Mouse (Mus musculus): ENCODE results near the gene Apbb2. TPM values are rescaled to one million over a fixed set of nuclear protein-coding genes. Genes with fewer than 3 reads are reported as not detected.

The Apbb2 gene
- total and polyA plus RNA-seq, 2 experiments from 2014 or later: 64.6 to 77.2 TPM

DNA sequence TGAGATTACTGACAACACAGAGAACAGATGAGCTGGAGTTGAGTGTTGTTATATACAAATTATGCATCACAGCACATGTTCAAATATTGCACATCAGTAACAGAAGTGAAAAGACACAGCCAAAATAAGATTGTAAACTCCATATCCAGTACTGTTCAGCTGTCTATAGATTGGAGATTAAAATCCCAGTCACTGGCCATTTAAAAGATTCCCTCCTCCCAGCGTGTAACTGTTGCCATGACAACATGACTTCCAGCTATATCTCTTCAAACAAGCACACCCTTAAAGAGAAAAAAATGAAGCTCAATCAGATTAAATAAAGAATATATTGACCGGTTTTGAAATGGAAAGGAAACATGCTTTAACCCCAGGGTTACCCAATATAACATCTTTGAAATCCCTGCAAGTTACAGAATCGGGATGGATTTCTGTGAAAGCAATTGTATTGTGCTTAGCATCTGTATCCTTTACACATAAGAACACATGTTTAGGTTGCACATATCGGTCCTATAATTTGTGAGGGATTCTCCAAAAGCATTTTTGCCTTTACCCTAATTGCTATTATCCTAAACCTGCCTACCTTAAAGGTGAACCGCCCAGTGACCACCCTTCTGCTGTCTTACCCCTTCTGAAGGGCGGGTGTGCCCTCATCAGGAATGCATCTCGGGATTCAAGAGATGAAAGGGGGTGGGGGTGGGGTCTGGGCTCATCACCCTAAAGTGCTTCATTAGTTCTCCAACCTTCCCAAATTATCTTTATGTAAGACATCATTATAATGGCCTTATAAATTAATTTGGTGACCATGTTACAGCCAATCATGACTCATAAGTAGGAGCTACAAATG is 202.7 kb downstream of the Apbb2 start:
- Histone ChIP-seq H3K4me3 (ENCODE audit: low read depth, low read length) (no peak overlapping the region), H3K36me3 (ENCODE audit: insufficient read depth) (no peaks in the 10 kb centered on the region), H3K9me3 (ENCODE audit: low read length) (no peaks in the 10 kb centered on the region), H3K27me3 (ENCODE audit: insufficient read depth, low read length) (no peaks in the 10 kb centered on the region), H3K4me2 (ENCODE audit: low read depth) (no peak overlapping the region), H3K9ac (no peak overlapping the region), H3K27ac (ENCODE audit: low read depth, low read length) (0 out of 2 replicates have a peak overlapping the region, but pooled peaks have one; percentile 6), H3K4me1 (ENCODE audit: insufficient read depth) (0 out of 2 replicates have a peak, but pooled peaks cover 12% of the 10 kb centered on the region)
- 38% methylated on average over 7 of the region's 7 CpGs for WGBS
- no peak for TF ChIP-seq CTCF (IDR thresholded peaks at IDR 0.05; ENCODE audit: low read depth)
- DNase-seq (peak; percentile 75), ATAC-seq (peak; percentile 65)

DNA sequence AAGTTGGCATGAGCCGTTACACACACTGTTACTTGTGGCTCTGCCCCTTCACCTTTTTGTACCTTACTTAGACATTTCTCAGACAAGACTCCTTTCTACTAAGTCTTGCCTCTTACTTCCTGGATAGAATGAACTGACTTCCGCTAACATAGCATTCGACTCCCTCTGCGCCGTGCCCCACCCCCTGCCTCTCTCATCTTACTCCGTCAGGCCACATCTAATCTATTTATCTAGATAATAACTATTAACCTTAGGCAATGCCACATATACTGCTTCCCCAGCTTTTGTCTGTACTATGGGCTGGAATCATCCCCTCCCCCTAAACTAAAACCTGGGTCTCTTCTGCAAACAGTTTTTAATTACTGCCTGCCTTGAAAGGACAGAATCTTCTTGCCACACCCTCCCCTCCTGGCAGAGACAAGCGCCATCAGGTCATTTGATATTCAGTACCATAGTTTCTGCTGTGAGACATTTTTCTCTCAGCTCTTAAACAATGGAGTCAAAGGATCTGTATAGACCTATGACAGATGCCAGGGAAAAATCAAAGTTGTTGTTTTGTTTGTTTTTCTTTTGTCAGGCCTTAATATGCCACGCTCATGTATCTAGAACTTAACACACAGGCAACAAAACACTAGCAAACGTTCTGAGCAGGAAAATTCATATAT is 203.4 kb downstream of the Apbb2 start:
- H3K27ac ChIP-seq (ENCODE audit: low read depth, low read length): peak overlapping the region; percentile 30; the same call in 1 of the 2 replicates
- ATAC-seq (peak; percentile 16), DNase-seq (no peak)
- no peak for TF ChIP-seq CTCF (IDR thresholded peaks at IDR 0.05; ENCODE audit: low read depth)
- H3K4me2 ChIP-seq (ENCODE audit: low read depth): no peak overlapping the region
- H3K9me3 ChIP-seq (ENCODE audit: low read length): no peaks in the 10 kb centered on the region
- H3K4me3 ChIP-seq (ENCODE audit: low read depth, low read length): no peak overlapping the region
- H3K36me3 ChIP-seq (ENCODE audit: insufficient read depth): no peaks in the 10 kb centered on the region
- no peaks in the 10 kb centered on the region for H3K27me3 ChIP-seq (ENCODE audit: insufficient read depth, low read length)
- 0 out of 2 replicates have a peak, but pooled peaks cover 12% of the 10 kb centered on the region for H3K4me1 ChIP-seq (ENCODE audit: insufficient read depth)
- 55% methylated on average over 9 of the region's 9 CpGs for WGBS
- no peak overlapping the region for H3K9ac ChIP-seq

DNA sequence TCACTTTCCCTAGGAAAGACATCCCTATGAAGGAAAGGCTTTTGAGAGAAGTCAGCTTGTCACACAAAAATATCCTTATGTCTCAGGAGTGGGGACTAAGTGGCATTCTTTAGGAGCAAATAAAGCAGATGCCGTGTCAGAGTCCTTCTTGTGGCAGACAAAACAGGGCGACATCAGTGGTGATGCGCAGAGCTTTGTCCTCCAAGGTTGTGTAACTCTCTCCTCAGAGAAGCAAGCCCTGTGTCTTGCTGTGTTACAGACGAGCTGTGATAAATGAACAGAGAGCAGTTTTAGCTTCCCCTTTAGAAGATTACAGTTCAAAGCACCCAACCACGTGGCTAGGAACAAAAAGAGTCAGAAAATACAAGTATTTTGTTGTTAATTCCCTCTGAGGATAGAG is 205.2 kb downstream of the Apbb2 start:
- 0 out of 2 replicates have a peak, but pooled peaks cover 12% of the 10 kb centered on the region for H3K4me1 ChIP-seq (ENCODE audit: insufficient read depth)
- H3K4me2 ChIP-seq (ENCODE audit: low read depth): no peak overlapping the region
- peak; percentile 12; the same call in 1 of the 2 replicates for ATAC-seq
- peak overlapping the region; percentile 73 for H3K27ac ChIP-seq (ENCODE audit: low read depth, low read length)
- no peak for TF ChIP-seq CTCF (IDR thresholded peaks at IDR 0.05; ENCODE audit: low read depth)
- no peaks in the 10 kb centered on the region for H3K36me3 ChIP-seq (ENCODE audit: insufficient read depth)
- no peaks in the 10 kb centered on the region for H3K9me3 ChIP-seq (ENCODE audit: low read length)
- H3K9ac ChIP-seq: 0 out of 2 replicates have a peak overlapping the region, but pooled peaks have one; percentile 14
- no peak for DNase-seq
- 36% methylated on average over 5 of the region's 5 CpGs for WGBS
- no peaks in the 10 kb centered on the region for H3K27me3 ChIP-seq (ENCODE audit: insufficient read depth, low read length)
- no peak overlapping the region for H3K4me3 ChIP-seq (ENCODE audit: low read depth, low read length)

GRCm38 (mm10) chr5:66412821-66413220 is 205.8 kb downstream of the Apbb2 start:
- TF ChIP-seq CTCF (IDR thresholded peaks at IDR 0.05; ENCODE audit: low read depth): no peak
- Histone ChIP-seq H3K27me3 (ENCODE audit: insufficient read depth, low read length) (no peaks in the 10 kb centered on the region), H3K4me3 (ENCODE audit: low read depth, low read length) (no peak overlapping the region), H3K9me3 (ENCODE audit: low read length) (no peaks in the 10 kb centered on the region), H3K4me2 (ENCODE audit: low read depth) (no peak overlapping the region), H3K27ac (ENCODE audit: low read depth, low read length) (peak overlapping the region; percentile 73), H3K36me3 (ENCODE audit: insufficient read depth) (no peaks in the 10 kb centered on the region), H3K4me1 (ENCODE audit: insufficient read depth) (0 out of 2 replicates have a peak, but pooled peaks cover 12% of the 10 kb centered on the region), H3K9ac (0 out of 2 replicates have a peak overlapping the region, but pooled peaks have one; percentile 14)
- ATAC-seq (peak; percentile 32; the same call in 1 of the 2 replicates), DNase-seq (no peak)
- WGBS: 61% methylated on average over 3 of the region's 3 CpGs

DNA sequence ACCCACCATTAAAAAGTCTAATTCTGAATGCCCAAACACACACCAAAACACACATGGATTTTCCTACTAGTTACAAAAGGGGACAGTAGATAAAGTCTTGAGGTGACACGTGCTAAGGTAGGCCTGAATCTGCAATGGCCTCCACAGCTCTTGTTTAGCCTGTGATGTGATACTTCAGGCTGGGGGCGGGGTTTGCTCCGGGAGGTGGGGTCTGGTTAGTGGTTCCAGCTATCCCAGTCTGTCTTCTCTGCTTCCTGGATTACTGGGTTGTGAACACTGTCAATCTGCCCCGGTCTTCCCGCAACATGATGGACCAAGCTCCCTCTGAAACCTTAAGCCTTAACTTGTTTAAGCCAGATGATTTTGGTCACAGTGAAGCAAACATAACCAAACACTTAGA is 210.0 kb downstream of the Apbb2 start:
- DNase-seq: no peak
- Histone ChIP-seq H3K9ac (no peak overlapping the region), H3K4me1 (ENCODE audit: insufficient read depth) (0 out of 2 replicates have a peak, but pooled peaks cover 4% of the 10 kb centered on the region), H3K4me3 (ENCODE audit: low read depth, low read length) (no peak overlapping the region), H3K27ac (ENCODE audit: low read depth, low read length) (no peak overlapping the region), H3K4me2 (ENCODE audit: low read depth) (no peak overlapping the region), H3K27me3 (ENCODE audit: insufficient read depth, low read length) (no peaks in the 10 kb centered on the region), H3K36me3 (ENCODE audit: insufficient read depth) (no peaks in the 10 kb centered on the region), H3K9me3 (ENCODE audit: low read length) (no peaks in the 10 kb centered on the region)
- ATAC-seq: no peak
- 87% methylated on average over 5 of the region's 5 CpGs for WGBS
- no peak for TF ChIP-seq CTCF (IDR thresholded peaks at IDR 0.05; ENCODE audit: low read depth)

DNA sequence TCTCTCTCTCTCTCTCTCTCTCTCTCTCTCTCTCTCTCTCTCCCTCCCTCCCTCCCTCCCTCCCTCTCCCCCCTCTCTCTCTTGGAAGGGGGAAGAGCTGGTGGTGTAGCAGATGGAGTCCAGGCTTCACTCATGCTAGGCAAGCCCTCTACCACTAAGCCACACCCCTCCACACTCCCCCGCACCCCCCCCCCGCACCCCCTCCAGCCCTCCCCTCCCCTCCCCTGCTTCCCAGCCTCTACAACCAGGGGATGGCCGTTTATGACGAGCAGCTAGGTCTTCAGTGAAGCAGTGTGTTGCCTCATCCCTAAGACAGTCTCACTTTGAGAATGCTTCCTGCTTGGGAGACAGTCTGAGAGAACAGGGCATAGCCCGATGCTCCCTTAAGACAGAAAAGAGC is 210.6 kb downstream of the Apbb2 start:
- no peaks in the 10 kb centered on the region for H3K27me3 ChIP-seq (ENCODE audit: insufficient read depth, low read length)
- no peak overlapping the region for H3K27ac ChIP-seq (ENCODE audit: low read depth, low read length)
- H3K9ac ChIP-seq: no peak overlapping the region
- H3K4me2 ChIP-seq (ENCODE audit: low read depth): no peak overlapping the region
- ATAC-seq (peak; percentile 61), DNase-seq (no peak)
- no peak overlapping the region for H3K4me3 ChIP-seq (ENCODE audit: low read depth, low read length)
- H3K9me3 ChIP-seq (ENCODE audit: low read length): no peaks in the 10 kb centered on the region
- 54% methylated on average over 4 of the region's 5 CpGs for WGBS
- H3K36me3 ChIP-seq (ENCODE audit: insufficient read depth): no peaks in the 10 kb centered on the region
- no peak for TF ChIP-seq CTCF (IDR thresholded peaks at IDR 0.05; ENCODE audit: low read depth)
- 0 out of 2 replicates have a peak, but pooled peaks cover 1% of the 10 kb centered on the region for H3K4me1 ChIP-seq (ENCODE audit: insufficient read depth)

DNA sequence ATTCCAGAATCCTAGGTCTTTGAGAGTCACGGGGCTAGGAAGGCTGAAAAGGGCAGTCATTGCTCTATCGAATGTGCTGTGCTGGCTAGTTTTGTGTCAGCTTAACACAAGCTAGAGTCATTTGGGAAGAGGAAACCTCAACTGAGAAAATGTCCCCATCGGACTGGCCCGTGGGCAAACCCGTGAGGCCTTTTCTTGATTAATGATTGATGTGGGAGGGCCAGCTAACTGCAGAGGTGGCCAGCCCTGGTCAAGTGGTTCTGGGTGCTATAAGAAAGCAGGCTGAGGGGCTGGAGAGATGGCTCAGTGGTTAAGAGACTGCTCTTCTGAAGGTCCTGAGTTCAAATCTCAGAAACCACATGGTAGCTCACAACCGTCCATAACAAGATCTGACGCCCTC is 212.2 kb downstream of the Apbb2 start:
- H3K4me2 ChIP-seq (ENCODE audit: low read depth): no peak overlapping the region
- DNase-seq (no peak), ATAC-seq (no peak)
- no peak overlapping the region for H3K9ac ChIP-seq
- H3K27me3 ChIP-seq (ENCODE audit: insufficient read depth, low read length): no peaks in the 10 kb centered on the region
- WGBS: 94% methylated on average over 7 of the region's 7 CpGs
- H3K27ac ChIP-seq (ENCODE audit: low read depth, low read length): no peak overlapping the region
- no peaks in the 10 kb centered on the region for H3K9me3 ChIP-seq (ENCODE audit: low read length)
- H3K36me3 ChIP-seq (ENCODE audit: insufficient read depth): no peaks in the 10 kb centered on the region
- H3K4me1 ChIP-seq (ENCODE audit: insufficient read depth): no peaks in the 10 kb centered on the region
- no peak overlapping the region for H3K4me3 ChIP-seq (ENCODE audit: low read depth, low read length)
- no peak for TF ChIP-seq CTCF (IDR thresholded peaks at IDR 0.05; ENCODE audit: low read depth)
